Mouse (Mus musculus) B cell, adult 62 days (primary cell): ENCODE data around the gene Gigyf2. TPM values are rescaled to one million over a fixed set of nuclear protein-coding genes. Genes with fewer than 3 reads are reported as not detected.

Experiments used
- total RNA-seq: library from RNA; stranded (reverse); gene quantifications from 4 replicates; pipeline ENCODE4 v1.2.4, GENCODE M21; 2023

Gene Gigyf2
- total RNA-seq: 112 to 143 TPM (median 127 TPM) in 4 replicates

GRCm38 (mm10) chr1:87326742-87327163 is at the start of gene Gigyf2:
Gene Gigyf2, plus strand, starts transcription at chr1:87326998.

GRCm38 (mm10) chr1:87394594-87394993 is 67.8 kb downstream of the Gigyf2 start, which contains the start of gene Kcnj13:
Gene Kcnj13, minus strand, starts transcription at chr1:87394729.

GRCm38 (mm10) chr1:87469971-87470370 is 143.2 kb downstream of the Gigyf2 start, which contains the start of gene Snorc:
Gene Snorc, plus strand, starts transcription at chr1:87470271.

Other genes starting within 250 kb of the Gigyf2 start
- not detected in 4 replicates for gene Alppl2, start 237.1 kb upstream of the Gigyf2 start, total RNA-seq
- not detected in 4 replicates for gene Alpi, start 225.4 kb upstream of the Gigyf2 start, total RNA-seq
- gene Akp3, start 202.0 kb upstream of the Gigyf2 start, total RNA-seq: not detected in 4 replicates
- gene Ecel1, start 170.5 kb upstream of the Gigyf2 start, total RNA-seq: 0.40 TPM in 1 of 4 replicates, not detected in the others
- not detected in 4 replicates for gene Prss56, start 143.7 kb upstream of the Gigyf2 start, total RNA-seq
- gene Chrnd, start 136.4 kb upstream of the Gigyf2 start, total RNA-seq: not detected in 4 replicates
- not detected in 4 replicates for gene Chrng, start 122.3 kb upstream of the Gigyf2 start, total RNA-seq
- 112 to 124 TPM (median 117 TPM) in 4 replicates for gene Eif4e2, start 113.1 kb upstream of the Gigyf2 start, total RNA-seq
- gene Efhd1, start 62.6 kb upstream of the Gigyf2 start, total RNA-seq: 0.46 TPM in 1 of 4 replicates, not detected in the others
- gene Kcnj13, start 67.7 kb downstream of the Gigyf2 start, total RNA-seq: not detected in 4 replicates
- not detected in 4 replicates for gene Snorc, start 143.3 kb downstream of the Gigyf2 start, total RNA-seq
- gene Neu2, start 182.9 kb downstream of the Gigyf2 start, total RNA-seq: not detected in 4 replicates
- 0.49 to 0.75 TPM in 2 of 4 replicates, not detected in the others for gene Ngef, start 246.9 kb downstream of the Gigyf2 start, total RNA-seq